ENCODE assay signal across 9 mouse cellular contexts in the genomic region with DNA sequence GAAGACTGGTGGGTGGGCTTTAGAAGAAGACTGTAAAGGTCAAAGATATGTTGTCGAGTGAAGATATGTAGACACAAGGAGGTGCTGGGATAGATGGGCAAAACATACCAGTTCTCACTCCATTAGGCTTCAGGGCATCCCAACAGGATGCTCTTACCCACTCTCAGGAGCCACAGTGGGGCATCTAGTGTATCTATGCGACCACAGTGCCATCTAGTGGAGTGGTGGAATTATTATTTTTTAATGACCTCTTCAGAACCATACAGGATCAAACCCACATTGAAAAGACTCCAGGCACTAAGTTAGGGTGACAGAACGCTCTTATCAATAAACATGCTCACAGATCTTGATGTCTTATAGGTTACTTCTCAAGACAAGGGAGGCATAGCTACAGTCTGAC.
DNase-seq lines count a peak whose midpoint lies in the region; ATAC-seq and TF ChIP-seq lines count a peak whose summit lies in the region.
"Had no signal": no experiment of that assay in that cellular context is flagged by ENCODE, and none has a peak within 500 bp of the region (broad histone marks: within the 10 kb centered on the region; RNA-seq: fewer than 3 reads in every experiment).

No protein-coding gene starts in this region.

- peak; percentile 22 for DNase-seq in gastrocnemius, adult 2 months
- no peak for DNase-seq in gastrocnemius, adult 8-10 months (ENCODE audit: low spot score in 2 of 2)
- peak; percentile 65 for DNase-seq in kidney, adult 2 months
- peak; percentile 59 for DNase-seq in liver, postnatal 0 days
- peak; percentile 13 for DNase-seq in right cerebral cortex, postnatal 14 days

- intact Hi-C loops in gastrocnemius, adult 2 months (cut with DNase I): loop anchor here (1.0 to 10.0 kb wide), 4 partner anchors 180 to 612 kb away; no protein-coding TSS in a partner anchor

- no peak for TF ChIP-seq POLR2A in ES-Bruce4 (IDR thresholded peaks at IDR 0.05; ENCODE audit: insufficient read depth, low read length)
- TF ChIP-seq POLR2A in kidney, adult 2 months (IDR thresholded peaks at IDR 0.05; ENCODE audit: low read depth, low read length): no peak

- no peak overlapping the region for H3K4me3 ChIP-seq in gastrocnemius, adult 2 months
- H3K4me3 ChIP-seq in ES-Bruce4 (ENCODE audit: low read depth, low read length): no peak overlapping the region
- no peak overlapping the region for H3K4me3 ChIP-seq in forebrain, embryonic 13.5 days
- no peak overlapping the region for H3K4me3 ChIP-seq in kidney, adult 2 months (ENCODE audit: insufficient read depth, low read depth, low read length)
- H3K4me3 ChIP-seq in liver, postnatal 0 days (ENCODE audit: low read depth, low read length): no peak overlapping the region

- no peaks in the 10 kb centered on the region for H3K9me3 ChIP-seq in ES-Bruce4 (replicated peaks; ENCODE audit: control insufficient read depth, insufficient read depth, low read length, poor library complexity, severe bottlenecking)
- H3K9me3 ChIP-seq in forebrain, embryonic 13.5 days (replicated peaks): no peaks in the 10 kb centered on the region
- H3K9me3 ChIP-seq in liver, postnatal 0 days (ENCODE audit: low read length): no peaks in the 10 kb centered on the region

- peak; percentile 81 for ATAC-seq in cerebellum, adult (ENCODE audit: insufficient number of reproducible peaks, low FRiP score, low TSS enrichment)
- ATAC-seq in forebrain, embryonic 13.5 days: peak; percentile 70
- ATAC-seq in liver, postnatal 0 days: peak; percentile 62

- 55% methylated on average over 3 of the region's 3 CpGs for WGBS in forebrain, embryonic 13.5 days
- 36% methylated on average over 3 of the region's 3 CpGs for WGBS in kidney, adult 2 months
- WGBS in liver, postnatal 0 days (ENCODE audit: insufficient replicate concordance): 30% methylated on average over 3 of the region's 3 CpGs

- no peak for TF ChIP-seq EP300 in ES-Bruce4 (IDR thresholded peaks at IDR 0.05; ENCODE audit: insufficient read depth, low read depth, low read length)
- TF ChIP-seq EP300 in liver, postnatal 0 days (IDR thresholded peaks at IDR 0.05; ENCODE audit: low read depth): no peak

- H3K4me2 ChIP-seq in forebrain, embryonic 13.5 days: no peak overlapping the region
- no peak overlapping the region for H3K4me2 ChIP-seq in liver, postnatal 0 days (ENCODE audit: low read depth, low read length)

- no peaks in the 10 kb centered on the region for H3K27me3 ChIP-seq in ES-Bruce4 (ENCODE audit: control insufficient read depth, insufficient read depth, low read length, poor library complexity, severe bottlenecking)
- peaks cover 13% of the 10 kb centered on the region for H3K27me3 ChIP-seq in forebrain, embryonic 13.5 days
- no peaks in the 10 kb centered on the region for H3K27me3 ChIP-seq in kidney, adult 2 months (replicated peaks; ENCODE audit: control insufficient read depth, insufficient read depth, low read length)
- H3K27me3 ChIP-seq in liver, postnatal 0 days (ENCODE audit: insufficient read depth, low read length): no peaks in the 10 kb centered on the region

- no peaks in the 10 kb centered on the region for H3K4me1 ChIP-seq in ES-Bruce4 (ENCODE audit: control insufficient read depth, insufficient read depth, low read length)
- no peaks in the 10 kb centered on the region; the same call in 1 of the 2 replicates for H3K4me1 ChIP-seq in forebrain, embryonic 13.5 days
- H3K4me1 ChIP-seq in kidney, adult 2 months (ENCODE audit: control insufficient read depth, insufficient read depth, low read length): no peaks in the 10 kb centered on the region
- no peaks in the 10 kb centered on the region for H3K4me1 ChIP-seq in liver, postnatal 0 days (ENCODE audit: insufficient read depth)

- no peak overlapping the region for H3K27ac ChIP-seq in gastrocnemius, adult 2 months
- no peak overlapping the region for H3K27ac ChIP-seq in ES-Bruce4 (ENCODE audit: insufficient read depth, low read length)
- H3K27ac ChIP-seq in forebrain, embryonic 13.5 days: no peak overlapping the region
- H3K27ac ChIP-seq in kidney, adult 2 months (ENCODE audit: insufficient read depth, low read depth, low read length): no peak overlapping the region
- H3K27ac ChIP-seq in liver, postnatal 0 days (ENCODE audit: low read depth): no peak overlapping the region
- H3K27ac ChIP-seq: macrophage had no signal

- TF ChIP-seq CTCF in gastrocnemius, adult 2 months (IDR thresholded peaks at IDR 0.05): peak; percentile 68
- TF ChIP-seq CTCF in ES-Bruce4 (IDR thresholded peaks at IDR 0.05; ENCODE audit: low read depth, low read length): peak; percentile 14
- TF ChIP-seq CTCF in kidney, adult 2 months (conservative IDR thresholded peaks at IDR 0.05; ENCODE audit: insufficient read depth, insufficient read length, low read depth, low read length): peak; percentile 65
- peak; percentile 78 for TF ChIP-seq CTCF in liver, postnatal 0 days (IDR thresholded peaks at IDR 0.05; ENCODE audit: low read depth)

- H3K9ac ChIP-seq in ES-Bruce4 (ENCODE audit: low read depth, poor library complexity, severe bottlenecking): no peak overlapping the region
- H3K9ac ChIP-seq in forebrain, embryonic 13.5 days: no peak overlapping the region
- no peak overlapping the region for H3K9ac ChIP-seq in liver, postnatal 0 days (replicated peaks)

- H3K36me3 ChIP-seq in ES-Bruce4 (ENCODE audit: control insufficient read depth, insufficient read depth, low read length, poor library complexity, severe bottlenecking): no peaks in the 10 kb centered on the region
- H3K36me3 ChIP-seq in forebrain, embryonic 13.5 days (ENCODE audit: poor library complexity, severe bottlenecking): no peaks in the 10 kb centered on the region
- H3K36me3 ChIP-seq in kidney, adult 2 months (ENCODE audit: control insufficient read depth, insufficient read depth, low read length): no peaks in the 10 kb centered on the region
- H3K36me3 ChIP-seq in liver, postnatal 0 days (replicated peaks; ENCODE audit: insufficient read depth, low read length): no peaks in the 10 kb centered on the region

Comparison
In these comparisons a context has a peak if more than half of its experiments do, and no peak if none do; other contexts are left out.
1. DNase-seq: peak in gastrocnemius, adult 2 months (single experiment), kidney, adult 2 months (single experiment), liver, postnatal 0 days (single experiment) and right cerebral cortex, postnatal 14 days (single experiment); none in gastrocnemius, adult 8-10 months (0 of 2).
2. CTCF ChIP-seq: peak in every context shown above with its lines; median percentile 78 in liver, postnatal 0 days; 68 in gastrocnemius, adult 2 months; 65 in kidney, adult 2 months; 14 in ES-Bruce4.
3. Peak in every context shown above with its lines, with median percentiles within 50 percentile points of each other: ATAC-seq.